Mouse (Mus musculus) hematopoietic stem cell, adult 5-6 weeks (primary cell): ENCODE data around the gene Mmp23. TPM values are rescaled to one million over a fixed set of nuclear protein-coding genes. Genes with fewer than 3 reads are reported as not detected.
A peak's percentile ranks its signal among the peaks of the same experiment; 100 is the strongest.

Experiments used
- ATAC-seq, 2 experiments: fragments of 125-278 bp in 1 of 2; replicated peaks in 1 of 2; 2 replicates each; pipeline ENCODE4 v1.8.0; 2016 to 2017; ENCODE audit warnings: inconsistent platforms in 2 of 2, mild to moderate bottlenecking in 2 of 2, moderate number of reproducible peaks in 2 of 2, low read depth in 1 of 2, moderate TSS enrichment in 1 of 2; ENCODE audit not compliant: low FRiP score in 2 of 2, poor library complexity in 2 of 2, severe bottlenecking in 2 of 2, insufficient read depth in 1 of 2, low TSS enrichment in 1 of 2
- total RNA-seq: library from RNA; stranded (forward); fragments of 172-1452, 232-1000 nt; gene quantifications from 2 replicates; pipeline ENCODE4 v1.2.3, GENCODE M21; 2017

Gene Mmp23
- total RNA-seq, 1 experiment from 2014 or later: not detected

DNA sequence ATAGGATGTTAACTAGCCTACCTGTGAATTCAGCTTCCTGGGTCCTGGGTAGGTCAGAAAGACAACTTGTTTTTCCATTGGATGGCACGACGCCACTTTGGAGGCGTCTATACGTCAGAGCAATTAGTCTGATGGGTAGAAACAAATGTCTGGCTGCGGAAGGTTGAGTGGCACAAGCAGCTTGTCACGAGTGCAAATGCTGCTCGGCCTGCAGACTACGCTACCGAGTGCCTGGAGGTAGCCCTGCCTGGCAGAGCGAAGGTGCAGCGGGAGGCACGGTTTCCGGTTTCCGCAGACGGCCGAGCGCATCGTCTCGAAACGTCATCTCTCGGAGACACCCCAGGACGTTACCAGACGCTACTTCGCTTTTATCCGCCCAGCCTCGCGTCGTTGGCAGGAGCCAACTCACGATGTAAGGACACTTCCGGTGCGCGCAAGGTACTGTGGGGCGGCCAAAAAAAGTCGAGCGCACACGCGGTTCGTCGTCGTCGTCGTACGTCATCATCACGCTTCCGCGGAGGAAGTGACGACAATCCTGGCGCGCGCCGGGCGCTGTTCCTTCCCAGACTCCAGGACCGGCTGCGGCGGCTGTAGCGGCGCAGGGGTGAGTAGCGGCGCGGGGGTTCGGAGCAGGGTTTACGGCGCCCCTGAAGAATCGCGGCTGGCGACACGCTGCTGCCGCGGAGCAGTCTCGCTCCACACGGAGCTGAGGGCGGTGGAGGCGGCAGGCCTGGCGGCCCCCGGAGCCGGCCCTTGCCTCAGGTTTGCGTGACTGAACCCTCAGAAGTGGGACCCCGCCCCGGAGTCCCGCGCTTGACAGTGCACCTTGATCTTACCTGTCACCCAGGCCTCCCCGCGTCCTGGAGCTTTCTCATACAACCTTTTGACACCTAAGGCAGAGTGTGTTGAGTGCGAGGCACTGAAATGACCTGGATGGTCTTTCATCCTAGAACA is 28.6 kb downstream of the Mmp23 start, which contains the start of gene Cdk11b:
Gene Cdk11b (plus strand): TSS at position 517 of the 954 bp plus-strand sequence.
- peak; percentile 98 for ATAC-seq

- ATAC-seq: no peak
Observed at GRCm38 (mm10) chr4:155618321-155618720, 34.9 kb downstream of the Mmp23 start.

DNA sequence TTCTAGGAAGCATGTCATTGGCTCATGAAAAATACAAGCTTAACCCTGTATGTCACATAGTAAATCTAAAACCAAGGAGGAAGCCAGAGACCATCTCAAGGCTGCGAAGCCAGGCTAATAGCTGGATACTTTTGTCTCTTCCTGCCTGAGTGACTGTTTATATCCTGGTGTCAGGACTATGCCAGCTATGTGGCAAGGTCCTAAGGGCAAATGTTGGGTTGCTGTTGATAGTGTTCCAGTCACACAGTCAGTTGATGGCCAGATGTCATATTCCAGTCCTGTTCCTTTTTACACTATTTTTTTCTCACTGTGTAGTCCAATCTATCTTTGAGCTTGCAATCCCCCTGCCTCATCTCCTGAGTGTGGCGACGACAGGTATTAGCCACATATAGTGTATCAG is 39.9 kb downstream of the Mmp23 start:
- no peak for ATAC-seq

- no peak for ATAC-seq
Observed at GRCm38 (mm10) chr4:155611860-155612259, 41.3 kb downstream of the Mmp23 start.

GRCm38 (mm10) chr4:155606825-155607224 is 46.4 kb downstream of the Mmp23 start:
- no peak for ATAC-seq

DNA sequence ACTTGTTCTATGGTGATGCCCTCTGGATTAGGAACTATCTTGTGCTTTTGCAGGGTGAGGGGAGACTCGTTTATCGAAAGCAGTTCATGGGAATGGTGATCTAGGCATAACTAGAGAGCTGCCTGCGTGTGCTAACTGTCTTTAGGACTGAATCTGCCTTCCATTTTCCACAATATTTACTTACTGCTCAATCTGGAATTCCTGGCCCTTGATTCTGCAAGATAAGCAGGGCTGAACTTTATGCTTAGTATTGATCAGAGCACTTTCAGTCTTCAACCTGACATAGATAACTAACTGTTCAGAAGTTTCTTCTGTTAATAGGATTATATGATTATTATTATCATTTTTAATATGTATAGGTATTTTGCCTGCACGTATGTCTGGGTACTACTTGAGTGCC is 48.1 kb downstream of the Mmp23 start:
- ATAC-seq: no peak

- ATAC-seq: no peak
Observed at GRCm38 (mm10) chr4:155603801-155604200, 49.4 kb downstream of the Mmp23 start.

GRCm38 (mm10) chr4:155602753-155603152 is 50.4 kb downstream of the Mmp23 start:
- no peak for ATAC-seq

GRCm38 (mm10) chr4:155601997-155602456 is 51.2 kb downstream of the Mmp23 start:
- no peak for ATAC-seq

DNA sequence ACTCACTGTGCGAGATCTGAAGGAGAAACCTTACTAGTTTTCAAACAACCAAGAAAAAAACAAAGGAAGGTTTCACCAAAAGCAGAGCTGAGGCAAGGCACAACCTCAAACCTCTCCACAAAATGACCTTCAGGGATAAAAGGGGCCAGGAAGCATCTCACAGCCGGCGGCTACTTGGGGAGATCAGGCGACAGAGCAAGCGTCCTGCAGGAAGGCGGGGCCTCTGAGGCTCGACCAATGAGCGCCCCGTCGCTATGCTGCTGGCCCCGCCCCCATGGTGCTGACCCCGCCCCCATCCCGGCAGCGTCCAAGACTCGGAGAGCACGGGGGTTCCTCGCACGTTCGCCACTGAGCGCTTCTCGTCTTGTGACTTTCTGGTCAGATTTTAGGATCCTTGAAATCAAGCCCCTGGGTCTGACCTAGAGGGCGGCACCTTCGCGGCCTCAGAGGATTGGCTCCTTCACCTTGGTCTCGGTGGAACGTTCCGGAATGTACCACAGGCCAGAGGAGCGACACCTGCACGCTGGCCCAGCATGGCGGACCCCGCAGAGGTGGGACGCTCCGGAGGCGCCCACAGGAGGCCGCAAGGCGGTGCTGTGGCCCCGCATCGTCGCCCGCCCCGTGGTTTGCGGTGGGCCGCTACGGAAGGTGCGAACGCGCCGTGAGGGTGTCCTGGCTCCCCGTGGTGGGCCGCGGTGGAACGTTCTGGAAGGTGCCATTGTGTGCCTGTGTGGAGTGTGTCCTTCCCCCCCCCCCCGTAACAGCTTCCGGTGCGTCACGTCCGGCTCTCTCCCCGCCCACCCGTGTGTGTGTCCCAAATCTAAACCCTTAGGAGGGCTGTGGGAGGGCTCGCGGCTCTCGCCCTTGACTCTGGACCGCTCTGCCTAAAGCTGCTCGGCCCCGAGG is 51.8 kb downstream of the Mmp23 start, which contains the start of gene Slc35e2:
Gene Slc35e2 (plus strand): TSS at position 326 of the 906 bp plus-strand sequence.
- peak; percentile 84 to 89 for ATAC-seq

Other genes with a start within 250 kb of the Mmp23 start
- 1.2 and 1.5 TPM in 2 replicates for gene Cfap74, start 244.2 kb downstream of the Mmp23 start, total RNA-seq
- gene Tmem52, start 184.3 kb downstream of the Mmp23 start, total RNA-seq: not detected in 2 replicates
- 139 and 236 TPM in 2 replicates for gene Gnb1, start 162.0 kb downstream of the Mmp23 start, total RNA-seq
- 37.9 and 72.3 TPM in 2 replicates for gene Nadk, start 91.0 kb downstream of the Mmp23 start, total RNA-seq
- gene Slc35e2, start 52.0 kb downstream of the Mmp23 start, total RNA-seq: 16.6 and 22.6 TPM in 2 replicates
- 75.7 and 107 TPM in 2 replicates for gene Cdk11b, start 28.5 kb downstream of the Mmp23 start, total RNA-seq
- not detected in 2 replicates for gene Gm10563, start 8.0 kb downstream of the Mmp23 start, total RNA-seq
- 29.1 and 42.8 TPM in 2 replicates for gene Mib2, start 15.8 kb upstream of the Mmp23 start, total RNA-seq
- gene Fndc10, start 41.0 kb upstream of the Mmp23 start, total RNA-seq: 3.7 and 6.9 TPM in 2 replicates
- 73.4 and 97.7 TPM in 2 replicates for gene Ssu72, start 51.4 kb upstream of the Mmp23 start, total RNA-seq
- gene Tmem240, start 81.4 kb upstream of the Mmp23 start, total RNA-seq: 0.31 and 1.5 TPM in 2 replicates
- gene Atad3a, start 107.7 kb upstream of the Mmp23 start, total RNA-seq: 53.7 and 73.8 TPM in 2 replicates
- 0.30 and 0.31 TPM in 2 replicates for gene Vwa1, start 121.3 kb upstream of the Mmp23 start, total RNA-seq
- gene Tmem88b, start 132.5 kb upstream of the Mmp23 start, total RNA-seq: 0.05 TPM in 1 of 2 replicates, not detected in the other
- not detected in 2 replicates for gene Ankrd65, start 137.1 kb upstream of the Mmp23 start, total RNA-seq
- 47.9 and 55.7 TPM in 2 replicates for gene Mrpl20, start 149.5 kb upstream of the Mmp23 start, total RNA-seq
- gene Ccnl2, start 159.1 kb upstream of the Mmp23 start, total RNA-seq: 120 and 133 TPM in 2 replicates
- gene Aurkaip1, start 177.9 kb upstream of the Mmp23 start, total RNA-seq: 93.5 and 114 TPM in 2 replicates
- gene Mxra8, start 186.3 kb upstream of the Mmp23 start, total RNA-seq: 1.4 and 13.4 TPM in 2 replicates
- 21.0 and 23.8 TPM in 2 replicates for gene Dvl1, start 194.0 kb upstream of the Mmp23 start, total RNA-seq
- gene Tas1r3, start 210.0 kb upstream of the Mmp23 start, total RNA-seq: 0.45 and 0.75 TPM in 2 replicates
- 7.3 and 8.5 TPM in 2 replicates for gene Cptp, start 216.1 kb upstream of the Mmp23 start, total RNA-seq
- 22.6 and 24.8 TPM in 2 replicates for gene Ints11, start 216.2 kb upstream of the Mmp23 start, total RNA-seq
- gene Pusl1, start 238.4 kb upstream of the Mmp23 start, total RNA-seq: 23.3 and 26.5 TPM in 2 replicates
- 3.7 and 13.8 TPM in 2 replicates for gene Acap3, start 238.4 kb upstream of the Mmp23 start, total RNA-seq